Mouse (Mus musculus): ENCODE data around the gene Cdk19. TPM values are rescaled to one million over a fixed set of nuclear protein-coding genes. Genes with fewer than 3 reads are reported as not detected.

The Cdk19 gene
- total RNA-seq, 2 experiments from 2014 or later, result 27.2 to 27.3 TPM

GRCm38 (mm10) chr10:40437117-40437516 is 97.8 kb downstream of the Cdk19 start:
- DNase-seq (ENCODE audit: low spot score in 2 of 2), result no peak

DNA sequence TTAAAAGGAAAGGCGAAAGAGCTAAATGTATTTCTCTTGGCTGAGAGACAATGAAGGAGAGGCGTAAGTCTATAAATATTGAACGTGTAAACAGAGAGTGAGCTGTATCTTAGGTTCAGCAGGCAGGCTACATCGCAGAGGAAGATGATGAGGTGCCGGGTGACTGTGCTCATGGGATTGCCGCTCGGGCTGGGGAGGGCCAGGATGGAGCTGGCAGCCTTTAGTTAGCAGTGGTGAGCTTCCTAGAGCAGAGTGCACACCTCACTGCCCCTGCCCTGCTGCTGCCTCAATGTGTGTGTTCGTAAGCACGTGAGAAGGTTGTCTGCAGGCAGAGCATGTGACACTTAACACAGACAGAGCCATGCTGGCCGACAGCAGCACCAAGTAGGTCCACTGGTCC is 101.4 kb downstream of the Cdk19 start:
- no peak for DNase-seq (ENCODE audit: low spot score in 2 of 2)

DNA sequence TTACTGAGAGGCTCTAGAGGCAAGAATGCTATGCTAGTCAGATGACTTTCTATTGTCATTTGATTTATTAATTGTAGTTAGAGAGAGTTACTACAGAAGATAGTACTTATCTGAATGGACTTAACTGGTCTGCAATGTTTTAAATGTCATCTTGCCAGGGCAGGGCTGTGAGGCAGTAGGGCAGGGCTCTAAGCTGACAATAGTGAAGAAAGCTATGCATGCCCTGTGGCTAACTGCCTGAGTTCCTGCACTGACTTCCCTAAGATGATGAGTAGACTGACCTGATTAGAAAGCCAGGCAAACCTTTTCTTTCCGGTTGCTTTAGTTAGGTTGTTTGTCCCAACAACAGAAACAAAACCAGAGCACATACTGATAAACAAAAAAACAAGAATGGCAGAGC is 102.7 kb downstream of the Cdk19 start:
- no peak for DNase-seq (ENCODE audit: low spot score in 2 of 2)

DNA sequence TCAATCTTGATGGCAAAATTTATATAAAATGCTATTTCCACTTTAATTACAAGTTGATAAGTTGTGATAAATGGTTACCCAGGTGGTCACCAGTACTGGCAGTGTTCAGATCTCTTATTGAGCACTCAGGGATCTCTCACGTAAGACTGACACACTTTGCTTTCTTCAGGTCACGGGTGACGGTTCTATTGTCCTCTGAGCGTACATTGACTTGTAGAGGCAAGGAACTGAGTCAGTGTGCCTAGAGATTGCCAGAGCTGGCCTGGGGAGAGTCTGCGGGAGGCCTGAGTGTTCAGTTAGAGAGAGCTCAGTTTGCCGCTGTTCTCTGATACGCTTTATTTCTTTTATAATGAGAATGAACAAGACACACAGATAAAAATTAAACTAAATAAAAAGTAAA is 104.0 kb downstream of the Cdk19 start:
- DNase-seq (ENCODE audit: low spot score in 2 of 2), result no peak

DNA sequence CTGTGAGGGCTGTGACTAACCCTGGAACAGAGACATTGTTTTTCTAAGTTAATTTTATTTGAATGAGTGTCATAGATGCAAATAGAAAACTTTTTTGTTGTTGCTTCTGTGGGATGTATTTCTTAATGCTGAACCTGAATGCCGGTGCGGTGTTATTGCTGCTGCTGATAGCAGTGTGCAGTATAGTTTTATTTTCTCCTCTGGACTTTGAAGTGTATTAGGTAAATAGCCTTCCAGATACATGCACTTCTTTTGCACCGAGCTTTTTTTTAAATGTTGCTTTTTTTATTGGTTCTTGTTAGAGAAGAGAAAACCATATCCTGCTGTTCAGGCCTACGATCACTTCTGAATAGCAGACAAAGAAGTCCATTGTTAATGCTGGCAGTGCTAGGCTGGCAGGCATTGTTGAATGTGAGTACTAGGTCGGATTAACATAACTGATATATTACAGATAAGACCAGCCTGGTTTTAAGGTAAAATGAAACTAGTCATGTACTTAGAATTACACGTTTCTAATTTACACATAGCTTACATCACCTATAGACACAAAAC is 104.5 kb downstream of the Cdk19 start:
- no peak for DNase-seq (ENCODE audit: low spot score in 2 of 2)

DNA sequence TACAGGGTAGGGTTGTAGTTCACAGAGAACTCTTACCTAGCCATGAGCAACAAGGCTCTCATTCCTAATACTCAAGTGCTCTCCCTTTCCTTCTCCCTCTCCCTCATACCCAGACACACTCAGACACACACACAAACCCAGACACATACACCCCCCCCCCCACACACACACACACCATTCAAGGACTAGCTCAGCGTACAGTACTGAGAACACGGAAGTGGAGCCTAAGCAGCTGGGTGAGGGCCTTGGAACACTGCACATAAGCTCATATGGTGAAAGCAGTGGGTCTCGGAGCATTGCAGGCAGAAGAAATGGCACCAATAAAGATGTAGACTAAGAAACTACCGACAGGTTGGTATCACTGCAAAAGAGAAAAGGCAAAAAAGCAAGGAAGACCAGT is 105.2 kb downstream of the Cdk19 start:
- DNase-seq (ENCODE audit: low spot score in 2 of 2), result no peak

GRCm38 (mm10) chr10:40446088-40446604 is 106.8 kb downstream of the Cdk19 start:
- no peak for DNase-seq (ENCODE audit: low spot score in 2 of 2)

GRCm38 (mm10) chr10:40446630-40447029 is 107.3 kb downstream of the Cdk19 start:
- DNase-seq (ENCODE audit: low spot score in 2 of 2), result peak in 1 of 2 experiments; percentile 60

GRCm38 (mm10) chr10:40447295-40447694 is 107.9 kb downstream of the Cdk19 start:
- DNase-seq (ENCODE audit: low spot score in 2 of 2), result no peak

- DNase-seq (ENCODE audit: low spot score in 2 of 2), result no peak
These were observed 108.6 kb downstream of the Cdk19 start for GRCm38 (mm10) chr10:40447921-40448320.

- DNase-seq (ENCODE audit: low spot score in 2 of 2), result no peak
These were observed 109.1 kb downstream of the Cdk19 start for GRCm38 (mm10) chr10:40448444-40448843.

DNA sequence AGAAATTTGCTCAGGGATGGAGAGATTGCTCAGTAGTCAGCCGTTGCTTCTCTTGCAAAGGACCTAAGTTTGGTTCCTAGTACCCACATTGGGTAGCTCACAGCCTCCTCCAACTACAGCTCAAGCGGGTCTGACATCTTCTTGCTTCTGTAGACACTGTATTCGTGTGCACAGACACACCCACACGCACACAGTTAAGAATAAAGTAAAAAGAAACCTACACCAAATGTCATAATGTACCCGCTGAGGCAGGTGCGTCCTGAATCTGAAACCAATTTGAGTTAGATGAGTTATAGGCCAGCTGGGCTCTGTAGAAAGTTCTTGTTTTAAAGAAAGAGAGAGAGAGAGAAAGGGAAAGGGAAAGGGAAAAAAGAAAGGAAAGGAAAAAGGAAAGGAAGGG is 110.2 kb downstream of the Cdk19 start:
- DNase-seq (ENCODE audit: low spot score in 2 of 2), result no peak

DNA sequence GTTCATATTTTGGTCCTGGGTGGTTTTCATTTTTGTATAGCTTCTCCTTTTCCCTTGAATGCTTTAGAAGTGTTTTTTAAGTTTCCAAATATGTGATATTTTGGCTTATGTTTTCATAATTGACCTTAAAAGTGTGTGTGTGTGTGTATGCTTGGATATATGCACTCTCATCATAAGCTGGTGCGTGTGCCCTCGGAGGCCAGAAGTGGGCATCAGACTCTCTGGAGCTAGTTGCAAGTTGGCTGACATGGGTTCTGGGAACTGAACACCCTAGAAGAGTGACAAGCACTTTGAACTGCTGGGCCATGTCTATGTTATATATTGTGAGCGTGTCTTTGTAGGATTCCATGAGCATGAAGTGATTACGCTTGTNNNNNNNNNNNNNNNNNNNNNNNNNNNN is 110.8 kb downstream of the Cdk19 start:
- no peak for DNase-seq (ENCODE audit: low spot score in 2 of 2)

- DNase-seq (ENCODE audit: low spot score in 2 of 2), result no peak
These were observed 117.8 kb downstream of the Cdk19 start for GRCm38 (mm10) chr10:40457116-40457515.

GRCm38 (mm10) chr10:40459141-40459540 is 119.8 kb downstream of the Cdk19 start:
- no peak for DNase-seq (ENCODE audit: low spot score in 2 of 2)

- DNase-seq (ENCODE audit: low spot score in 2 of 2), result no peak
These were observed 122.0 kb downstream of the Cdk19 start for GRCm38 (mm10) chr10:40461362-40461761.

GRCm38 (mm10) chr10:40462257-40462656 is 122.9 kb downstream of the Cdk19 start:
- DNase-seq (ENCODE audit: low spot score in 2 of 2), result no peak

DNA sequence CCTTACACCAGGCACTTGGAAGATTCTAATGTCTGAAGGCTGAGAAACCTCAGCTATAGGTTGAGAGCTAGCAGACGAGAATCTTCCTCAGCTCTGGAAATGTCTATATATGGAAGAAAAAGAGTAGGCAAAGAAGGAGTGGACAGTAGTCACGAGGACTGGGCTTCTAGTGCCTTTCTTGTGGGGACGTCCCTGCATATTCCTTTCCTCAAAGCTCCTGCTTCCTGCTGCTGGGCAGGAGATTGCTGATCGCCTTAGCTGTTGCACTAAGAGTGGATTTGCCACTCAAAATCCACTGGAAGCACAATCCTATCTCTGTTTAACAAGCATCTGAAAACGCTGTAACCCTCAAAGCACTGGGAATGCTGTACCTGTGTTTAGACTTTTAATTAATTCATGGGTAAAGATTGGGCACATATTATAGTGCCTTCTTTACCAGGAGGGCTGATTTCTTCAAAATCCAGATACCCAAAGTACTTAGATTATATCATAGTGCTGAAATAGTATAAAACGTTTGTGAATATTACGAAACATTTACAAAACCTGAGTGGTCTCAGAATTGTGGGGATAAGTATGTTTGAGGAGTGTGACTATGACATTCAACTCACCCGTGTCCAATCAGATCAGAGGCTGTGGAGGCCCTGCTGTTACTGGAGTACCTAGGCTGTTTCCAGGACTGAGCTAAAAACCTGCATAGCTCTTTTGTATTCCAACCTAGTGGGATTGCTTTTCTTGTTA is 128.0 kb downstream of the Cdk19 start:
- no peak for DNase-seq (ENCODE audit: low spot score in 2 of 2)

DNA sequence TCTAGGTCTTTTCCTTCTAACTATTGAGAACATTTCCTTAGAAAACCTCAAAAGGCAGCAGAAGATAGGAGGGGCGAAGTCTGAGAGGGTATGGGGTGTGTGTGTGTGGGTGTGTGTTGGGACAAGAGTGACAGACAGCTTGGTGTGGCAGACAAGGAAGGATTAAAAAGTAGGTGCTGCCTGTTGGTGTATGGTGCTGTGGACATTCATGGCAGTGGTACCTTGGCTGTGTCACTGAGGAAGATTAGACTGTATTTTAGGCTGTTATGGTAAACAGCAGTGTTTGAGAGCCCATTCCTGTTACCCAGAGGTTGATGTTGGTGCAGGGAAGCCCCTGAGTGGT is 128.5 kb downstream of the Cdk19 start:
- no peak for DNase-seq (ENCODE audit: low spot score in 2 of 2)

GRCm38 (mm10) chr10:40469145-40469544 is 129.8 kb downstream of the Cdk19 start:
- no peak for DNase-seq (ENCODE audit: low spot score in 2 of 2)

- no peak for DNase-seq (ENCODE audit: low spot score in 2 of 2)
These were observed 137.3 kb downstream of the Cdk19 start for GRCm38 (mm10) chr10:40476535-40477285.

DNA sequence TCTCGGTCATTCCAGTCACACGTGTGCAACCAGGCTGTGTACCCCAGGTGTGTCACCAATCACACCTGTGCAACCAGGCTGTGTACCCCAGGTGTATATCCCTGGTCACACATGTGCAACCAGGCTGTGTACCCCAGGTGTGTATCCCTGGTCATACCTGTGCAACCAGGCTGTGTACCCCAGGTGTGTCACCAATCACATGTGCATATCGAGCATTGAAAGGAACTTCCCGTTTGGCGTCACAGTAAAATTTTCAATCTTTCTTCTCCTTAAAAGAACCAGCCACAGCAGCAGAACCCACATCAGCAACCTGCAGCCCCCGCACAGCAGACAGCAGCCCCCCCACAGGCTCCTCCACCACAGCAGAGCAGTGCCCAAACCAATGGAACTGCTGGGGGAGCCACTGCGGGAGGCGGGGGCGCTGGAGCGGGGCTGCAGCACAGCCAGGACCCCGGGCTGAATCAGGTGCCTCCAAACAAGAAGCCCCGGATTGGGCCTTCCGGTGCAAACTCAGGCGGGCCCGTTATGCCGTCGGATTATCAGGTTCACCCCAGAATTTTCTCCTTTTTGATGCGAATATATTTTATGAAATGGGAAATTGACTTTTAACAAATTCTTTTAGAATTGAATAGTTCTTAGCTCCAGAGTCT is 138.2 kb downstream of the Cdk19 start:
- DNase-seq (ENCODE audit: low spot score in 2 of 2), result no peak

All from layer of hippocampus, postnatal 14 days (tissue).